In the genomic region with DNA sequence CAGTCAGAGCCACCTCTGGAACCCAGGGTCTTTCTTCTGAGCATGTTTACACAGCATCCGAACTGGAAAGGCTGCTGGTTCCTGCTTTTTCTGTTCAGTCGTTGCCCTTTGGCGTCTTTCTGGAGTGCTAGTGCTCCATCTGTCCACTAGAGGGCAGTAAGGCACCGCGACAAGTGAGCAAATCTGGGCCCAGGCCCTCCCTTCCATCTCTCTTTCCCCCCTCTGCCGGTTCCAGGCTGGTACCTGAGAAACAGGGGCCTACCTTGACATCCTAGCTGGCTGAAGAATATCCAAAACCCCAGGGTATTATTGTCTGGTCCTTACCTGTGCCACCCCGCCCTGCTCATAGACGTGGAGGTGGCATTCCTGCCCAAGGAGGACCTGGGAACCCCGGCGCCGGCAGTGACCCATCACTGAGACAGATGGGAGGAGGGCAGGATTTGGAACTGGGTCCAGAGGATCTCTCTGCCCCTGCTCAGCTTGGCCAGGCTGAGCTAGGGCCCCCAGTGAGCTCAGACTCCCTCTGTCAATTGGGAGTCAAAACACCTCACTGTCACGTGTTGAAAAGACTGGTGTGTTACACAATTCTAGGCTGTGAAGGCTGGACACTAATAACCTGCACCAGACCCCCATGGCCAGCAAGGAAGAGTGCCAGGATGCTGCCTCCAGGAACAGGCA, we compare ENCODE assay signal across 9 mouse cellular contexts. TPM values are rescaled to one million over a fixed set of nuclear protein-coding genes. Genes with fewer than 3 reads are reported as not detected.
DNase-seq lines count a peak whose midpoint lies in the region; ATAC-seq and TF ChIP-seq lines count a peak whose summit lies in the region.
"Had no signal": no experiment of that assay in that cellular context is flagged by ENCODE, and none has a peak within 500 bp of the region (broad histone marks: within the 10 kb centered on the region; RNA-seq: fewer than 3 reads in every experiment).

No protein-coding gene starts in this region.

- TF ChIP-seq EP300 in liver, embryonic 14.5 days (IDR thresholded peaks at IDR 0.05; ENCODE audit: low read depth): no peak

- peak; percentile 85 for DNase-seq in CD4-positive helper T cell, adult 2 months (ENCODE audit: low read depth, low spot score)
- DNase-seq in adrenal gland, postnatal 10 days: peak; percentile 78
- peak; percentile 78 for DNase-seq in embryo, embryonic 9.5 days (ENCODE audit: extremely low spot score)
- DNase-seq in heart, adult 18-20 months: peak; percentile 79 to 91
- peak; percentile 81 for DNase-seq in kidney, postnatal 14 days
- DNase-seq in liver, embryonic 14.5 days (ENCODE audit: low read depth in 3 of 3, low spot score in 3 of 3): peak; percentile 39 to 60 (median 47)
- peak; percentile 78 for DNase-seq in thymus, adult 2 months

- no peak overlapping the region for H3K4me3 ChIP-seq in liver, embryonic 14.5 days (ENCODE audit: insufficient read depth in 1 of 2, low read depth in 2 of 2, low read length in 2 of 2)
- H3K4me3 ChIP-seq in neural tube, embryonic 15.5 days (replicated peaks): no peak overlapping the region
- H3K4me3 ChIP-seq in thymus, adult 2 months (ENCODE audit: control insufficient read depth, insufficient read depth, low read length): peak overlapping the region; percentile 84

- 0 out of 4 replicates have a peak, but pooled peaks cover 0 to 2% of the 10 kb centered on the region in 2 experiments for H3K4me1 ChIP-seq in liver, embryonic 14.5 days (replicated peaks; ENCODE audit: control insufficient read depth in 2 of 2, insufficient read depth in 2 of 2, low read length in 1 of 2)
- H3K4me1 ChIP-seq in neural tube, embryonic 15.5 days: peaks cover 35% of the 10 kb centered on the region
- H3K4me1 ChIP-seq in thymus, adult 2 months (replicated peaks; ENCODE audit: control insufficient read depth, insufficient read depth, low read length): peaks cover 40% of the 10 kb centered on the region

- H3K4me2 ChIP-seq in liver, embryonic 14.5 days (ENCODE audit: low read depth): no peak overlapping the region
- no peak overlapping the region; the same call in 1 of the 2 replicates for H3K4me2 ChIP-seq in neural tube, embryonic 15.5 days

- H3K27ac ChIP-seq in liver, embryonic 14.5 days: no peak overlapping the region
- no peak overlapping the region for H3K27ac ChIP-seq in neural tube, embryonic 15.5 days (replicated peaks)
- peak overlapping the region; percentile 96 for H3K27ac ChIP-seq in thymus, adult 2 months (ENCODE audit: control insufficient read depth, insufficient read depth, low read length)

- TF ChIP-seq POLR2A in thymus, adult 2 months (IDR thresholded peaks at IDR 0.05; ENCODE audit: control insufficient read depth, extremely low read depth, insufficient read depth, low read length, poor library complexity): no peak

- ATAC-seq in liver, embryonic 14.5 days (ENCODE audit: insufficient read depth): no peak
- ATAC-seq in neural tube, embryonic 15.5 days (ENCODE audit: low FRiP score): 0 out of 2 replicates have a peak, but pooled peaks have one; percentile 17

- no peak overlapping the region for H3K9ac ChIP-seq in liver, embryonic 14.5 days (replicated peaks)
- H3K9ac ChIP-seq in neural tube, embryonic 15.5 days (replicated peaks): 0 out of 2 replicates have a peak overlapping the region, but pooled peaks have one; percentile 20

- 39% methylated on average over 12 of the region's 12 CpGs for WGBS in liver, embryonic 14.5 days (ENCODE audit: insufficient replicate concordance)
- 37% methylated on average over 12 of the region's 12 CpGs for WGBS in neural tube, embryonic 15.5 days
- 40% methylated on average over 12 of the region's 12 CpGs for WGBS in thymus, adult 2 months

- H3K27me3 ChIP-seq in liver, embryonic 14.5 days (ENCODE audit: control insufficient read depth, insufficient read depth, low read length): peaks cover 19% of the 10 kb centered on the region
- no peaks in the 10 kb centered on the region; the same call in 1 of the 2 replicates for H3K27me3 ChIP-seq in neural tube, embryonic 15.5 days (replicated peaks)
- no peaks in the 10 kb centered on the region for H3K27me3 ChIP-seq in thymus, adult 2 months (ENCODE audit: control insufficient read depth, insufficient read depth, low read length)

- H3K36me3 ChIP-seq in liver, embryonic 14.5 days (replicated peaks; ENCODE audit: control insufficient read depth, insufficient read depth, low read depth): no peaks in the 10 kb centered on the region
- H3K36me3 ChIP-seq in neural tube, embryonic 15.5 days: no peaks in the 10 kb centered on the region
- H3K36me3 ChIP-seq in thymus, adult 2 months (ENCODE audit: control insufficient read depth, insufficient read depth, low read length): no peaks in the 10 kb centered on the region

- peak; percentile 98 for TF ChIP-seq CTCF in liver, embryonic 14.5 days (IDR thresholded peaks at IDR 0.05; ENCODE audit: low read depth)
- TF ChIP-seq CTCF in thymus, adult 2 months (IDR thresholded peaks at IDR 0.05; ENCODE audit: borderline replicate concordance, control insufficient read depth, extremely low read depth, insufficient read depth, low read length, poor library complexity): peak; percentile 92

- no peaks in the 10 kb centered on the region for H3K9me3 ChIP-seq in liver, embryonic 14.5 days (ENCODE audit: control insufficient read depth, low read length)
- H3K9me3 ChIP-seq in neural tube, embryonic 15.5 days (replicated peaks): no peaks in the 10 kb centered on the region

RNA-seq across cellular contexts. Expression of a gene that starts 2.5 kb away (rescaled TPM):
- 10 to 100 TPM in 1 of 2 experiments, 1 to 10 TPM in 1; 9.5 to 17.3 TPM for total RNA-seq in adrenal gland, postnatal 10 days (2021)
- 10 to 100 TPM; 10.6 to 10.8 TPM for total RNA-seq in heart, adult 18-20 months (2021)
- polyA plus RNA-seq in liver, embryonic 14.5 days (2012; rRNA removed): 1.4 TPM in 2 replicates
- 0.83 and 1.6 TPM in 2 replicates for polyA plus RNA-seq in liver, embryonic 14.5 days (2014; fragmentation: Nextera tagmentation; extraction: Ambion mirVana)
- 4.7 and 5.0 TPM in 2 replicates for polyA plus RNA-seq in neural tube, embryonic 15.5 days (2015; fragmentation: Nextera tagmentation; extraction: Ambion mirVana)
- 15.3 and 16.9 TPM in 2 replicates for polyA plus RNA-seq in thymus, adult 2 months (2012; rRNA removed)

RNA-seq across cellular contexts. Expression of a gene that starts 10.3 kb away (rescaled TPM):
- not detected for total RNA-seq in adrenal gland, postnatal 10 days (2021)
- not detected for total RNA-seq in heart, adult 18-20 months (2021)
- 0.02 TPM in 1 of 2 replicates, not detected in the other for polyA plus RNA-seq in liver, embryonic 14.5 days (2012; rRNA removed)
- polyA plus RNA-seq in liver, embryonic 14.5 days (2014; fragmentation: Nextera tagmentation; extraction: Ambion mirVana): not detected in 2 replicates
- not detected in 2 replicates for polyA plus RNA-seq in neural tube, embryonic 15.5 days (2015; fragmentation: Nextera tagmentation; extraction: Ambion mirVana)
- 0.05 TPM in 1 of 2 replicates, not detected in the other for polyA plus RNA-seq in thymus, adult 2 months (2012; rRNA removed)
- polyA plus RNA-seq: gonadal fat pad, adult 2 months had no signal

RNA-seq across cellular contexts. Expression of a gene that starts 21.8 kb away (rescaled TPM):
- 10 to 100 TPM; 23.3 to 28.0 TPM for total RNA-seq in adrenal gland, postnatal 10 days (2021)
- under 1 TPM; 0.23 to 0.84 TPM for total RNA-seq in heart, adult 18-20 months (2021)
- 123 and 181 TPM in 2 replicates for polyA plus RNA-seq in liver, embryonic 14.5 days (2012; rRNA removed)
- 371 and 373 TPM in 2 replicates for polyA plus RNA-seq in liver, embryonic 14.5 days (2014; fragmentation: Nextera tagmentation; extraction: Ambion mirVana)
- 26.7 and 88.4 TPM in 2 replicates for polyA plus RNA-seq in neural tube, embryonic 15.5 days (2015; fragmentation: Nextera tagmentation; extraction: Ambion mirVana)
- polyA plus RNA-seq in thymus, adult 2 months (2012; rRNA removed): 75.4 and 87.2 TPM in 2 replicates

RNA-seq across cellular contexts. Expression of a gene that starts 44.9 kb away (rescaled TPM):
- total RNA-seq in adrenal gland, postnatal 10 days (2021): 10 to 100 TPM; 39.7 to 47.3 TPM
- total RNA-seq in heart, adult 18-20 months (2021): 1 to 10 TPM; 1.4 to 1.7 TPM
- 122 and 136 TPM in 2 replicates for polyA plus RNA-seq in liver, embryonic 14.5 days (2012; rRNA removed)
- 135 and 144 TPM in 2 replicates for polyA plus RNA-seq in liver, embryonic 14.5 days (2014; fragmentation: Nextera tagmentation; extraction: Ambion mirVana)
- polyA plus RNA-seq in neural tube, embryonic 15.5 days (2015; fragmentation: Nextera tagmentation; extraction: Ambion mirVana): 15.6 and 42.9 TPM in 2 replicates
- polyA plus RNA-seq in thymus, adult 2 months (2012; rRNA removed): 130 and 167 TPM in 2 replicates

RNA-seq across cellular contexts. Expression of a gene that starts 45.1 kb away (rescaled TPM):
- total RNA-seq in adrenal gland, postnatal 10 days (2021): 10 to 100 TPM; 14.1 to 17.7 TPM
- 1 to 10 TPM; 3.9 to 5.5 TPM for total RNA-seq in heart, adult 18-20 months (2021)
- 7.1 and 7.6 TPM in 2 replicates for polyA plus RNA-seq in liver, embryonic 14.5 days (2012; rRNA removed)
- 7.5 and 9.8 TPM in 2 replicates for polyA plus RNA-seq in liver, embryonic 14.5 days (2014; fragmentation: Nextera tagmentation; extraction: Ambion mirVana)
- 6.0 and 8.0 TPM in 2 replicates for polyA plus RNA-seq in neural tube, embryonic 15.5 days (2015; fragmentation: Nextera tagmentation; extraction: Ambion mirVana)
- 17.7 and 18.2 TPM in 2 replicates for polyA plus RNA-seq in thymus, adult 2 months (2012; rRNA removed)
